13 mouse cellular contexts compared by ENCODE assay signal in the genomic region with DNA sequence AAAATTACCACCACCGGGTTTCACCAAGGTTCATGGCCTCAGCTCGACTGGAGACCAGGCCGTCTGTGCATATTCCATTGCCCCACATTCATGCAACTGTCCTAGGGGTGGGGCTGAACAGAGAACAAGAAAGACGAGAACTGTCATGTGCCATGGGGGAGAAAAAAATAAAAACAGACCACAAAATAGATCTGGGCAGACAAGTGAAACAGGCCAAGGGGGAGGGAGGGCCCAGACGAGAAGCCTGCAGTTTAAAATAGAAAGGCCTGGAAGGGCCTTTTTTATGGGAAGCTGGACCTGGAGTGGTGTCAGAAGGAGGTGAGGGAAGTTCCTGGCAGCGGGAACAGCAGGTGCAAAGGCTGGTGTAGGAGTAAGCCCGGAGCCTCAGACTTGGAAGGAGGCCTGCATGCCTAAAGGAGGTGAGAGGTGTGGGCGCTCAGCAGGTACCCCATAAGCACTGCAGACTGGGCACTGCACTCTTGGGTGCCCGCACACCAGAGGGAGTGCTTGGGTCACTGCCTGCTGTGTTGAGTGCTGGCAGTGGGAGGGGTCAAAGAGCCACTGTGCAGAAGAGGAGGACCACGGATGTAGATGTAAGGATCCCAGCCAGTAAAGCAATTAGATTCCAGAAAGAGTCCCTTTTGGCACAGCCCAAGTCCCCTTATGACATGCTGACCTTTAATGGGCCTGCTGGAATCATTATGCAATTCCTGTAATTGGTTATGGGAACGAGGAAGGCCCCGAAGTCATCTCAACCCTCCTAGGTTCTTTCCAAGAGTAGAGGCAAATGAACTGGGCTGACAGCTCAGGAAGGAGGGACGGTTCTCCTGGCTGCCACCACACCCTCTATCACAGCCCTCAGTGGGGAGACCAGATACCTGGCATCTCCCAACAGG. TPM values are rescaled to one million over a fixed set of nuclear protein-coding genes. Genes with fewer than 3 reads are reported as not detected.
A peak's percentile ranks its signal among the peaks of the same experiment; 100 is the strongest.
DNase-seq lines count a peak whose midpoint lies in the region; ATAC-seq and TF ChIP-seq lines count a peak whose summit lies in the region.
"Had no signal": no experiment of that assay in that cellular context is flagged by ENCODE, and none has a peak within 500 bp of the region (broad histone marks: within the 10 kb centered on the region; RNA-seq: fewer than 3 reads in every experiment).

No protein-coding gene starts in this region.

- H3K4me1 ChIP-seq in intestine, embryonic 15.5 days (replicated peaks) = peaks cover 8% of the 10 kb centered on the region; the same call in 1 of the 2 replicates
- H3K4me1 ChIP-seq in intestine, embryonic 16.5 days (ENCODE audit: control insufficient read depth, insufficient read depth, low read length) = no peaks in the 10 kb centered on the region
- peaks cover 9% of the 10 kb centered on the region for H3K4me1 ChIP-seq in neural tube, embryonic 13.5 days (replicated peaks)
- H3K4me1 ChIP-seq in neural tube, embryonic 15.5 days = peaks cover 14% of the 10 kb centered on the region

- H3K9me3 ChIP-seq in intestine, embryonic 15.5 days = no peaks in the 10 kb centered on the region
- no peaks in the 10 kb centered on the region for H3K9me3 ChIP-seq in intestine, embryonic 16.5 days (ENCODE audit: control insufficient read depth, low read length)
- no peaks in the 10 kb centered on the region for H3K9me3 ChIP-seq in neural tube, embryonic 13.5 days
- H3K9me3 ChIP-seq in neural tube, embryonic 15.5 days (replicated peaks) = no peaks in the 10 kb centered on the region

- no peak overlapping the region for H3K4me3 ChIP-seq in gastrocnemius, adult 2 months
- no peak overlapping the region for H3K4me3 ChIP-seq in intestine, embryonic 15.5 days (replicated peaks)
- no peak overlapping the region for H3K4me3 ChIP-seq in intestine, embryonic 16.5 days (ENCODE audit: low read length)
- H3K4me3 ChIP-seq in neural tube, embryonic 13.5 days = no peak overlapping the region
- H3K4me3 ChIP-seq in neural tube, embryonic 15.5 days (replicated peaks) = no peak overlapping the region

- no peaks in the 10 kb centered on the region for H3K36me3 ChIP-seq in intestine, embryonic 15.5 days
- H3K36me3 ChIP-seq in intestine, embryonic 16.5 days (ENCODE audit: control insufficient read depth, insufficient read depth, low read length) = no peaks in the 10 kb centered on the region
- no peaks in the 10 kb centered on the region for H3K36me3 ChIP-seq in neural tube, embryonic 13.5 days
- H3K36me3 ChIP-seq in neural tube, embryonic 15.5 days = no peaks in the 10 kb centered on the region

- H3K4me2 ChIP-seq in intestine, embryonic 15.5 days (replicated peaks) = no peak overlapping the region
- H3K4me2 ChIP-seq in intestine, embryonic 16.5 days (ENCODE audit: low read depth, low read length) = no peak overlapping the region
- H3K4me2 ChIP-seq in neural tube, embryonic 13.5 days = no peak overlapping the region
- no peak overlapping the region for H3K4me2 ChIP-seq in neural tube, embryonic 15.5 days
- H3K4me2 ChIP-seq: midbrain, embryonic 11.5 days had no signal

- H3K27me3 ChIP-seq in intestine, embryonic 15.5 days (replicated peaks) = no peaks in the 10 kb centered on the region
- H3K27me3 ChIP-seq in intestine, embryonic 16.5 days (replicated peaks; ENCODE audit: control insufficient read depth, insufficient read depth, low read length) = no peaks in the 10 kb centered on the region
- H3K27me3 ChIP-seq in neural tube, embryonic 13.5 days = peaks cover 4% of the 10 kb centered on the region; the same call in 1 of the 2 replicates
- no peaks in the 10 kb centered on the region; the same call in 1 of the 2 replicates for H3K27me3 ChIP-seq in neural tube, embryonic 15.5 days (replicated peaks)

- TF ChIP-seq CTCF in gastrocnemius, adult 2 months (IDR thresholded peaks at IDR 0.05) = no peak

- DNase-seq in gastrocnemius, adult 2 months = peak; percentile 41
- DNase-seq in gastrocnemius, postnatal 25 days = no peak
- no peak for DNase-seq in cerebellum, adult 11-12 months
- DNase-seq: adrenal gland, postnatal 10 days; thymus, adult 18-20 months had no signal

- WGBS in intestine, embryonic 15.5 days = 51% methylated on average over 13 of the region's 13 CpGs
- WGBS in intestine, embryonic 16.5 days = 53% methylated on average over 13 of the region's 13 CpGs
- 60% methylated on average over 13 of the region's 13 CpGs for WGBS in neural tube, embryonic 13.5 days
- 58% methylated on average over 13 of the region's 13 CpGs for WGBS in neural tube, embryonic 15.5 days

- intact Hi-C loops in gastrocnemius, adult 2 months (cut with DNase I) = loop anchor here (5.0 kb wide), 1 partner anchor 55 kb away; no protein-coding TSS in a partner anchor

- H3K27ac ChIP-seq in gastrocnemius, adult 2 months = peak overlapping the region; percentile 51; the same call in 1 of the 2 replicates
- peak overlapping the region; percentile 19; the same call in 1 of the 2 replicates for H3K27ac ChIP-seq in intestine, embryonic 15.5 days
- H3K27ac ChIP-seq in intestine, embryonic 16.5 days (ENCODE audit: low read length) = no peak overlapping the region
- no peak overlapping the region for H3K27ac ChIP-seq in neural tube, embryonic 13.5 days (replicated peaks)
- no peak overlapping the region for H3K27ac ChIP-seq in neural tube, embryonic 15.5 days (replicated peaks)

- no peak for ATAC-seq in intestine, embryonic 15.5 days
- ATAC-seq in intestine, embryonic 16.5 days = no peak
- ATAC-seq in neural tube, embryonic 13.5 days (ENCODE audit: low read depth) = no peak
- ATAC-seq in neural tube, embryonic 15.5 days (ENCODE audit: low FRiP score) = no peak
- ATAC-seq in megakaryocyte progenitor cell, adult 5-6 weeks (replicated peaks; ENCODE audit: poor library complexity) = no peak

- H3K9ac ChIP-seq in intestine, embryonic 15.5 days = no peak overlapping the region
- no peak overlapping the region for H3K9ac ChIP-seq in intestine, embryonic 16.5 days (ENCODE audit: low read depth, low read length)
- H3K9ac ChIP-seq in neural tube, embryonic 13.5 days = 0 out of 2 replicates have a peak overlapping the region, but pooled peaks have one; percentile 34
- H3K9ac ChIP-seq in neural tube, embryonic 15.5 days (replicated peaks) = no peak overlapping the region

RNA-seq across cellular contexts. Expression of a gene that starts 0.6 kb away (rescaled TPM):
- under 1 TPM; 0.33 to 0.54 TPM for total RNA-seq in gastrocnemius, adult 2 months (2021)
- total RNA-seq in gastrocnemius, postnatal 25 days (2021) = under 1 TPM; 0.43 to 0.51 TPM
- 5.1 and 5.6 TPM in 2 replicates for polyA plus RNA-seq in intestine, embryonic 15.5 days (2015; fragmentation: Nextera tagmentation; extraction: Ambion mirVana)
- polyA plus RNA-seq in intestine, embryonic 16.5 days (2015; fragmentation: Nextera tagmentation; extraction: Ambion mirVana) = 8.5 and 10.5 TPM in 2 replicates
- 0.17 and 0.23 TPM in 2 replicates for polyA plus RNA-seq in neural tube, embryonic 13.5 days (2015; fragmentation: Nextera tagmentation; extraction: Ambion mirVana)
- polyA plus RNA-seq in neural tube, embryonic 15.5 days (2015; fragmentation: Nextera tagmentation; extraction: Ambion mirVana) = 0.33 and 0.69 TPM in 2 replicates
- total RNA-seq in megakaryocyte progenitor cell, adult 5-6 weeks (2015) = not detected in 2 replicates
- total RNA-seq in megakaryocyte progenitor cell, adult 5-6 weeks (2017) = not detected in 2 replicates
- total RNA-seq: hematopoietic stem cell, adult 5-6 weeks had no signal
- polyA plus RNA-seq: midbrain, embryonic 11.5 days; neural tube, embryonic 11.5 days had no signal

RNA-seq across cellular contexts. Expression of a gene that starts 7.1 kb away (rescaled TPM):
- 10 to 100 TPM; 42.1 to 51.6 TPM for total RNA-seq in gastrocnemius, adult 2 months (2021)
- total RNA-seq in gastrocnemius, postnatal 25 days (2021) = 10 to 100 TPM; 29.9 to 36.9 TPM
- polyA plus RNA-seq in intestine, embryonic 15.5 days (2015; fragmentation: Nextera tagmentation; extraction: Ambion mirVana) = 335 and 348 TPM in 2 replicates
- 306 and 335 TPM in 2 replicates for polyA plus RNA-seq in intestine, embryonic 16.5 days (2015; fragmentation: Nextera tagmentation; extraction: Ambion mirVana)
- 260 and 263 TPM in 2 replicates for polyA plus RNA-seq in neural tube, embryonic 13.5 days (2015; fragmentation: Nextera tagmentation; extraction: Ambion mirVana)
- 241 and 279 TPM in 2 replicates for polyA plus RNA-seq in neural tube, embryonic 15.5 days (2015; fragmentation: Nextera tagmentation; extraction: Ambion mirVana)
- 320 and 348 TPM in 2 replicates for total RNA-seq in megakaryocyte progenitor cell, adult 5-6 weeks (2015)
- total RNA-seq in megakaryocyte progenitor cell, adult 5-6 weeks (2017) = 218 and 242 TPM in 2 replicates

RNA-seq across cellular contexts. Expression of a gene that starts 39.3 kb away (rescaled TPM):
- total RNA-seq in gastrocnemius, adult 2 months (2021) = 100 to 1,000 TPM; 148 to 177 TPM
- total RNA-seq in gastrocnemius, postnatal 25 days (2021) = 100 to 1,000 TPM; 110 to 138 TPM
- polyA plus RNA-seq in intestine, embryonic 15.5 days (2015; fragmentation: Nextera tagmentation; extraction: Ambion mirVana) = 66.3 and 69.1 TPM in 2 replicates
- polyA plus RNA-seq in intestine, embryonic 16.5 days (2015; fragmentation: Nextera tagmentation; extraction: Ambion mirVana) = 90.5 and 99.0 TPM in 2 replicates
- 58.0 and 62.5 TPM in 2 replicates for polyA plus RNA-seq in neural tube, embryonic 13.5 days (2015; fragmentation: Nextera tagmentation; extraction: Ambion mirVana)
- 102 and 105 TPM in 2 replicates for polyA plus RNA-seq in neural tube, embryonic 15.5 days (2015; fragmentation: Nextera tagmentation; extraction: Ambion mirVana)
- total RNA-seq in megakaryocyte progenitor cell, adult 5-6 weeks (2015) = 29.4 and 29.5 TPM in 2 replicates
- 25.2 and 26.9 TPM in 2 replicates for total RNA-seq in megakaryocyte progenitor cell, adult 5-6 weeks (2017)

RNA-seq across cellular contexts. Expression of a gene that starts 48.3 kb away (rescaled TPM):
- 1 to 10 TPM; 2.7 to 3.0 TPM for total RNA-seq in gastrocnemius, adult 2 months (2021)
- total RNA-seq in gastrocnemius, postnatal 25 days (2021) = 1 to 10 TPM; 3.1 to 3.3 TPM
- 7.5 and 10.5 TPM in 2 replicates for polyA plus RNA-seq in intestine, embryonic 15.5 days (2015; fragmentation: Nextera tagmentation; extraction: Ambion mirVana)
- polyA plus RNA-seq in intestine, embryonic 16.5 days (2015; fragmentation: Nextera tagmentation; extraction: Ambion mirVana) = 8.2 and 8.3 TPM in 2 replicates
- polyA plus RNA-seq in neural tube, embryonic 13.5 days (2015; fragmentation: Nextera tagmentation; extraction: Ambion mirVana) = 5.6 and 5.7 TPM in 2 replicates
- polyA plus RNA-seq in neural tube, embryonic 15.5 days (2015; fragmentation: Nextera tagmentation; extraction: Ambion mirVana) = 4.7 and 5.6 TPM in 2 replicates
- total RNA-seq in megakaryocyte progenitor cell, adult 5-6 weeks (2015) = 2.9 and 5.4 TPM in 2 replicates
- 3.9 and 4.6 TPM in 2 replicates for total RNA-seq in megakaryocyte progenitor cell, adult 5-6 weeks (2017)

RNA-seq across cellular contexts. Expression of a gene that starts 48.3 kb away (rescaled TPM):
- 1 to 10 TPM; 1.9 to 2.8 TPM for total RNA-seq in gastrocnemius, adult 2 months (2021)
- total RNA-seq in gastrocnemius, postnatal 25 days (2021) = 1 to 10 TPM; 2.4 to 3.5 TPM
- polyA plus RNA-seq in intestine, embryonic 15.5 days (2015; fragmentation: Nextera tagmentation; extraction: Ambion mirVana) = 7.2 and 9.9 TPM in 2 replicates
- 9.0 and 10.5 TPM in 2 replicates for polyA plus RNA-seq in intestine, embryonic 16.5 days (2015; fragmentation: Nextera tagmentation; extraction: Ambion mirVana)
- polyA plus RNA-seq in neural tube, embryonic 13.5 days (2015; fragmentation: Nextera tagmentation; extraction: Ambion mirVana) = 4.3 and 5.3 TPM in 2 replicates
- polyA plus RNA-seq in neural tube, embryonic 15.5 days (2015; fragmentation: Nextera tagmentation; extraction: Ambion mirVana) = 5.8 and 7.3 TPM in 2 replicates
- total RNA-seq in megakaryocyte progenitor cell, adult 5-6 weeks (2015) = 0.17 and 0.72 TPM in 2 replicates
- 0.34 TPM in 1 of 2 replicates, not detected in the other for total RNA-seq in megakaryocyte progenitor cell, adult 5-6 weeks (2017)

Comparison
In these comparisons a context has a peak if more than half of its experiments do, and no peak if none do; other contexts are left out.
1. H3K27ac ChIP-seq: peak in gastrocnemius, adult 2 months (single experiment) and intestine, embryonic 15.5 days (single experiment); none in intestine, embryonic 16.5 days (single experiment), neural tube, embryonic 13.5 days (single experiment) and neural tube, embryonic 15.5 days (single experiment).